Mouse (Mus musculus): ENCODE data around the gene Insr.
"Not testable (repeated sequence)": the region's sequence is repeated elsewhere in the genome, so short reads cannot be mapped to it uniquely, and the experiment has no call there.

Gene Insr

GRCm38 (mm10) chr8:3232601-3233000 is 46.8 kb downstream of the Insr start:
- DNase-seq (ENCODE audit: low spot score): peak; percentile 63

- no peak for DNase-seq (ENCODE audit: low spot score)
These were observed 49.0 kb downstream of the Insr start for GRCm38 (mm10) chr8:3230118-3231060.

GRCm38 (mm10) chr8:3227423-3227822 is 52.0 kb downstream of the Insr start:
- DNase-seq (ENCODE audit: low spot score): no peak

- no peak for DNase-seq (ENCODE audit: low spot score)
These were observed 53.7 kb downstream of the Insr start for GRCm38 (mm10) chr8:3225731-3226130.

- DNase-seq (ENCODE audit: low spot score): no peak
These were observed 54.2 kb downstream of the Insr start for GRCm38 (mm10) chr8:3225184-3225583.

GRCm38 (mm10) chr8:3222636-3222965 is 56.8 kb downstream of the Insr start:
- DNase-seq (ENCODE audit: low spot score): no peak

GRCm38 (mm10) chr8:3221960-3222635 is 57.3 kb downstream of the Insr start:
- no peak for DNase-seq (ENCODE audit: low spot score)

GRCm38 (mm10) chr8:3221047-3221959 is 58.1 kb downstream of the Insr start:
- DNase-seq (ENCODE audit: low spot score): peak; percentile 94

GRCm38 (mm10) chr8:3220502-3220901 is 58.9 kb downstream of the Insr start:
- DNase-seq (ENCODE audit: low spot score): peak; percentile 71

- no peak for DNase-seq (ENCODE audit: low spot score)
These were observed 59.5 kb downstream of the Insr start for GRCm38 (mm10) chr8:3219921-3220411.

GRCm38 (mm10) chr8:3219266-3219665 is 60.2 kb downstream of the Insr start:
- no peak for DNase-seq (ENCODE audit: low spot score)

- no peak for DNase-seq (ENCODE audit: low spot score)
These were observed 62.8 kb downstream of the Insr start for GRCm38 (mm10) chr8:3216541-3217092.

GRCm38 (mm10) chr8:3215561-3215960 is 63.9 kb downstream of the Insr start:
- peak; percentile 60 for DNase-seq (ENCODE audit: low spot score)

GRCm38 (mm10) chr8:3214601-3215000 is 64.8 kb downstream of the Insr start:
- no peak for DNase-seq (ENCODE audit: low spot score)

GRCm38 (mm10) chr8:3211456-3211855 is 68.0 kb downstream of the Insr start:
- DNase-seq (ENCODE audit: low spot score): peak; percentile 93

- DNase-seq (ENCODE audit: low spot score): no peak
These were observed 69.5 kb downstream of the Insr start for GRCm38 (mm10) chr8:3209960-3210359.

- DNase-seq (ENCODE audit: low spot score): peak; percentile 90
These were observed 70.1 kb downstream of the Insr start for GRCm38 (mm10) chr8:3209268-3209667.

GRCm38 (mm10) chr8:3208729-3209128 is 70.7 kb downstream of the Insr start:
- no peak for DNase-seq (ENCODE audit: low spot score)

GRCm38 (mm10) chr8:3204758-3205443 is 74.5 kb downstream of the Insr start:
- no peak for DNase-seq (ENCODE audit: low spot score)

- no peak for DNase-seq (ENCODE audit: low spot score)
These were observed 76.6 kb downstream of the Insr start for GRCm38 (mm10) chr8:3202792-3203191.

GRCm38 (mm10) chr8:3194297-3194696 is 85.1 kb downstream of the Insr start:
- DNase-seq (ENCODE audit: low spot score): not testable (repeated sequence)
